In genomic region chr16:21271773-21272247, GRCm38 (mm10) we compare ENCODE assay signal across 9 mouse cellular contexts.
DNase-seq lines count a peak whose midpoint lies in the region; ATAC-seq and TF ChIP-seq lines count a peak whose summit lies in the region.
"Had no signal": no experiment of that assay in that cellular context is flagged by ENCODE, and none has a peak within 500 bp of the region (broad histone marks: within the 10 kb centered on the region; RNA-seq: fewer than 3 reads in every experiment).

No protein-coding gene starts in this region.

- TF ChIP-seq EP300 in lung, postnatal 0 days (IDR thresholded peaks at IDR 0.05): no peak

- ATAC-seq in lung, postnatal 0 days: peak; percentile 65
- 0 out of 2 replicates have a peak, but pooled peaks have one; percentile 18 for ATAC-seq in forebrain, embryonic 12.5 days (ENCODE audit: low FRiP score)
- ATAC-seq in midbrain, embryonic 15.5 days (replicated peaks): peak; percentile 49
- no peak for ATAC-seq in erythroid progenitor cell, adult 5-6 weeks (replicated peaks; ENCODE audit: low FRiP score, poor library complexity, severe bottlenecking)
- ATAC-seq: Patski had no signal

- H3K9me3 ChIP-seq in lung, postnatal 0 days (ENCODE audit: low read length): no peaks in the 10 kb centered on the region
- H3K9me3 ChIP-seq in forebrain, embryonic 12.5 days: 0 out of 2 replicates have a peak, but pooled peaks cover 3% of the 10 kb centered on the region
- no peaks in the 10 kb centered on the region for H3K9me3 ChIP-seq in midbrain, embryonic 15.5 days

- no peak overlapping the region for H3K4me2 ChIP-seq in lung, postnatal 0 days (replicated peaks; ENCODE audit: low read depth, low read length)
- no peak overlapping the region for H3K4me2 ChIP-seq in forebrain, embryonic 12.5 days
- H3K4me2 ChIP-seq in midbrain, embryonic 15.5 days: no peak overlapping the region

- H3K36me3 ChIP-seq in lung, postnatal 0 days (ENCODE audit: insufficient read depth, low read length): no peaks in the 10 kb centered on the region
- H3K36me3 ChIP-seq in forebrain, embryonic 12.5 days (replicated peaks): no peaks in the 10 kb centered on the region
- no peaks in the 10 kb centered on the region for H3K36me3 ChIP-seq in midbrain, embryonic 15.5 days (replicated peaks)

- H3K4me3 ChIP-seq in lung, postnatal 0 days (ENCODE audit: low read depth, low read length): no peak overlapping the region
- no peak overlapping the region for H3K4me3 ChIP-seq in forebrain, embryonic 12.5 days (replicated peaks)
- H3K4me3 ChIP-seq in midbrain, embryonic 15.5 days: no peak overlapping the region

- 40% methylated on average over 6 of the region's 6 CpGs for WGBS in lung, postnatal 0 days
- 52% methylated on average over 6 of the region's 6 CpGs for WGBS in forebrain, embryonic 12.5 days
- WGBS in midbrain, embryonic 15.5 days: 47% methylated on average over 6 of the region's 6 CpGs

- no peak for DNase-seq in lung, postnatal 0 days (ENCODE audit: low spot score)
- DNase-seq in lung, postnatal 25 days (ENCODE audit: low spot score): no peak
- peak; percentile 56 to 80 for DNase-seq in left cerebral cortex, adult 18-20 months (ENCODE audit: low spot score in 2 of 2)
- no peak for DNase-seq in urinary bladder, postnatal 36 days (ENCODE audit: low spot score in 2 of 2)
- no peak for DNase-seq in thymus, postnatal 25 days

- H3K9ac ChIP-seq in lung, postnatal 0 days (replicated peaks; ENCODE audit: low read depth): no peak overlapping the region
- H3K9ac ChIP-seq in forebrain, embryonic 12.5 days: no peak overlapping the region
- no peak overlapping the region for H3K9ac ChIP-seq in midbrain, embryonic 15.5 days

- no peak overlapping the region for H3K27ac ChIP-seq in lung, postnatal 0 days (ENCODE audit: low read length)
- 0 out of 2 replicates have a peak overlapping the region, but pooled peaks have one; percentile 36 for H3K27ac ChIP-seq in forebrain, embryonic 12.5 days
- no peak overlapping the region for H3K27ac ChIP-seq in midbrain, embryonic 15.5 days

- TF ChIP-seq CTCF in lung, postnatal 0 days (IDR thresholded peaks at IDR 0.05): 0 out of 2 replicates have a peak, but pooled peaks have one; percentile 1

- no peaks in the 10 kb centered on the region for H3K27me3 ChIP-seq in lung, postnatal 0 days (replicated peaks; ENCODE audit: insufficient read depth, low read length)
- no peaks in the 10 kb centered on the region for H3K27me3 ChIP-seq in forebrain, embryonic 12.5 days
- no peaks in the 10 kb centered on the region for H3K27me3 ChIP-seq in midbrain, embryonic 15.5 days (replicated peaks)
- H3K27me3 ChIP-seq: Patski had no signal

- peaks cover 7% of the 10 kb centered on the region; the same call in 1 of the 2 replicates for H3K4me1 ChIP-seq in lung, postnatal 0 days (ENCODE audit: insufficient read depth, low read depth, low read length)
- H3K4me1 ChIP-seq in forebrain, embryonic 12.5 days: peaks cover 45% of the 10 kb centered on the region
- peaks cover 25% of the 10 kb centered on the region for H3K4me1 ChIP-seq in midbrain, embryonic 15.5 days

Comparison
In these comparisons a context has a peak if more than half of its experiments do, and no peak if none do; other contexts are left out.
1. DNase-seq: peak in left cerebral cortex, adult 18-20 months (2 of 2); none in lung, postnatal 0 days (single experiment), lung, postnatal 25 days (single experiment), urinary bladder, postnatal 36 days (0 of 2) and thymus, postnatal 25 days (single experiment).